Mouse (Mus musculus) myocyte (in vitro differentiated cells): ENCODE results near the gene Lama2. TPM values are rescaled to one million over a fixed set of nuclear protein-coding genes. Genes with fewer than 3 reads are reported as not detected.
"Not testable (repeated sequence)": the region's sequence is repeated elsewhere in the genome, so short reads cannot be mapped to it uniquely, and the experiment has no call there.

Experiments
- H3K27me3 ChIP-seq: one replicate; pipeline ENCODE4 v1.6.1; 2011; ENCODE audit not compliant: control insufficient read depth, insufficient read depth, insufficient read length
- H3K36me3 ChIP-seq: one replicate; pipeline ENCODE4 v1.6.1; 2011; ENCODE audit not compliant: control insufficient read depth, insufficient read depth
- H3K4me2 ChIP-seq: one replicate; pipeline ENCODE4 v1.6.1; 2011; ENCODE audit warnings: low read depth, control low read depth
- H3K4me3 ChIP-seq: one replicate; pipeline ENCODE4 v1.5.1; 2011; ENCODE audit warnings: mild to moderate bottlenecking, control low read depth, moderate library complexity
- H3K79me2 ChIP-seq: one replicate; pipeline ENCODE4 v1.6.1; 2011; ENCODE audit not compliant: control insufficient read depth, insufficient read depth
- H3ac ChIP-seq: one replicate; pipeline ENCODE4 v1.6.1; 2011; ENCODE audit not compliant: control insufficient read depth, insufficient read length
- CEBPB ChIP-seq: IDR thresholded peaks from 2 replicates; pipeline ENCODE4 v1.6.1; 2011; ENCODE audit warnings: mild to moderate bottlenecking, moderate library complexity; ENCODE audit not compliant: poor library complexity, insufficient read depth, severe bottlenecking
- E2F4 ChIP-seq: IDR thresholded peaks from one replicate; pipeline ENCODE4 v1.6.1; 2011; ENCODE audit warnings: mild to moderate bottlenecking, control low read depth, moderate library complexity; ENCODE audit not compliant: insufficient read depth
- MAX ChIP-seq: IDR thresholded peaks from one replicate; pipeline ENCODE4 v1.6.1; 2011; ENCODE audit warnings: low read depth, mild to moderate bottlenecking, control low read depth
- MYOD1 ChIP-seq, 3 experiments: IDR thresholded peaks; one replicate each; pipeline ENCODE4 v1.6.1; 2011; ENCODE audit warnings: control low read depth in 2 of 3, low read depth in 2 of 3, mild to moderate bottlenecking in 2 of 3, moderate library complexity in 1 of 3; ENCODE audit not compliant: insufficient read length in 2 of 3, control insufficient read depth in 1 of 3
- MYOG ChIP-seq, 3 experiments: IDR thresholded peaks; one replicate each; pipeline ENCODE4 v1.6.1; 2011; ENCODE audit warnings: control low read depth in 2 of 3, low read depth in 2 of 3, mild to moderate bottlenecking in 2 of 3; ENCODE audit not compliant: insufficient read length in 2 of 3, control insufficient read depth in 1 of 3, insufficient read depth in 1 of 3
- POLR2A ChIP-seq: IDR thresholded peaks from one replicate; pipeline ENCODE4 v1.6.1; 2011; ENCODE audit warnings: low read depth, mild to moderate bottlenecking, control low read depth, moderate library complexity; ENCODE audit not compliant: insufficient read length
- POLR2AphosphoS2 ChIP-seq: IDR thresholded peaks from one replicate; pipeline ENCODE4 v1.6.1; 2011; ENCODE audit warnings: low read depth, control low read depth; ENCODE audit not compliant: insufficient read length
- REST ChIP-seq: IDR thresholded peaks from one replicate; pipeline ENCODE4 v1.6.1; 2011; ENCODE audit warnings: mild to moderate bottlenecking, control low read depth, moderate library complexity; ENCODE audit not compliant: insufficient read depth, insufficient read length
- SRF ChIP-seq: IDR thresholded peaks from one replicate; pipeline ENCODE4 v1.6.1; 2011; ENCODE audit warnings: low read depth; ENCODE audit not compliant: control insufficient read depth, insufficient read length
- TCF12 ChIP-seq: IDR thresholded peaks from one replicate; pipeline ENCODE4 v1.6.1; 2011; ENCODE audit warnings: mild to moderate bottlenecking, control low read depth; ENCODE audit not compliant: poor library complexity, insufficient read depth, severe bottlenecking
- TCF3 ChIP-seq: IDR thresholded peaks from one replicate; pipeline ENCODE4 v1.6.1; 2011; ENCODE audit warnings: low read depth, control low read depth; ENCODE audit not compliant: insufficient read length
- USF1 ChIP-seq: IDR thresholded peaks from one replicate; pipeline ENCODE4 v1.6.1; 2011; ENCODE audit warnings: low read depth, mild to moderate bottlenecking, control low read depth, moderate library complexity
- polyA plus RNA-seq: library from polyadenylated mRNA; unstranded; fragments of >200 nt; fragmentation: generic; extraction: Trizol; gene quantifications from one replicate; pipeline ENCODE4 v1.2.1, GENCODE M21; 2012; ENCODE audit warnings: missing spikeins

Gene Lama2
- polyA plus RNA-seq, 1 experiment: 15.1 TPM

DNA sequence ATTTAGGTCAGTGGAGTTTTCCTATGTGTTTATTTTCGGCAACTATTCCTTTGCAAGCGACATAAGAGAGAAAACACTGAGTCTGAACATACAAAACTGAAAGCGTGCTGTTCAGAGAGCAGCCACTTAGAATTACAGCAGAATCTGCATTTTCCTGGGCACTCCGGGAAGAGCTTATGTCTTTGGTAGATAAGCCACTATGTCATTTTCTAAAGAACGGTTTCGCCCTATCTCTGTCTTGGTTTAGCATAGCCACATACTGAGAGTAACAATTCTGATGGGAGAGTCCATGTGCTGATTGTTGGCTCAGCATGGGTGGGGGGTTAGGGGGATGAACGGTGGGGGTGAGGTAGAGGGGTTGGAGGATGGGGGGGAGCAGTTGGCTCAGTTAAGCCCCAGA lies 669.1 kb downstream of the Lama2 start:
- Histone ChIP-seq H3K27me3 (no peaks in the 10 kb centered on the region), H3K4me2 (no peak overlapping the region), H3K79me2 (no peaks in the 10 kb centered on the region), H3K36me3 (no peaks in the 10 kb centered on the region), H3ac (no peak overlapping the region), H3K4me3 (no peak overlapping the region)
- TF ChIP-seq MAX: no peak
- TF ChIP-seq USF1: no peak
- no peak for TF ChIP-seq E2F4
- TF ChIP-seq MYOD1 (IDR thresholded peaks at IDR 0.05; ENCODE audit: control insufficient read depth in 1 of 3, insufficient read length in 2 of 3, low read depth in 2 of 3): no peak
- TF ChIP-seq CEBPB: no peak

DNA sequence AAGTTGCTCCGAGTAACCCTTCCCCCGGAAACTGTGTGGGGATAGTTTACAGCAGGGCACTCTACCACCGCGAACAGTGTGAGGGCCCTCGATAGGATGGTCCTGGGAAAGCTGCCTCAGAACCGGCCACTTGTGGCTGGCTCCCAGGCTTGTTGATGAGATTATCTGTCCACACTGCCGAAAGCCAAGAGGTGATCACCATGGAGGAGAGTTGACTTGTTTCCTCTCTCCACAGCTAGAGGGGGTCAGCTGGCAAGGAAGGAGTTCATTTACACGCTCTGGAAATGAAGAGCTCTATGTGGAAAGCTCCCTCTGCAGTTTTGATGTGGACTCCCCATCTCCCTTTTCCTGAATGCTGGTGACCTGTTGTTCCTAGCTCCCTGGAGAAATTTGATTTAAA lies 669.9 kb downstream of the Lama2 start:
- Histone ChIP-seq H3K4me3 (no peak overlapping the region), H3K4me2 (no peak overlapping the region), H3ac (no peak overlapping the region), H3K36me3 (no peaks in the 10 kb centered on the region), H3K79me2 (no peaks in the 10 kb centered on the region), H3K27me3 (no peaks in the 10 kb centered on the region)
- no peak for TF ChIP-seq TCF12
- TF ChIP-seq POLR2A: no peak
- no peak for TF ChIP-seq E2F4
- no peak for TF ChIP-seq POLR2AphosphoS2
- TF ChIP-seq TCF3: no peak
- no peak for TF ChIP-seq MAX
- TF ChIP-seq CEBPB: no peak
- TF ChIP-seq REST: no peak
- no peak for TF ChIP-seq MYOD1 (IDR thresholded peaks at IDR 0.05; ENCODE audit: control insufficient read depth in 1 of 3, insufficient read length in 2 of 3, low read depth in 2 of 3)
- TF ChIP-seq SRF: no peak
- TF ChIP-seq USF1: no peak

DNA sequence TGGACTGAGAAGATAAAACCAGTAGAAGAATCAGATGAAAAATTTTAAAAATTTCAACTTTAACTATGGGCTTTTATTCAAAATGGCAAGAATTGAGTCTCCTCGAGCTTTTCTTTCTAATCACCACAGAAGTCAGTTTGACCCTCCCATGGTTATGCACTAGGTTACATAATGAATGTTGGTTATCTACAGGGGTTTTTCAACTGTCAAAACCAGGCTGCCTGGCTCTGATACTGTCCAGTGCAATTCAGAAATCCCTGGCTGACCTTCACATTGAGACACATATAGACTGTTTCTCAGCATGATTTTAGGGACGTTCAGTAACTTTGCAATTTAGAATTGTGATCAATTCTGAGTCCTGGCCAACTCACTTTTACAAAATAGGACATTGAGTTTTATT lies 671.2 kb downstream of the Lama2 start:
- Histone ChIP-seq H3K4me2 (no peak overlapping the region), H3K27me3 (no peaks in the 10 kb centered on the region), H3K79me2 (no peaks in the 10 kb centered on the region), H3K4me3 (no peak overlapping the region), H3ac (no peak overlapping the region), H3K36me3 (no peaks in the 10 kb centered on the region)
- TF ChIP-seq MYOG (IDR thresholded peaks at IDR 0.05; ENCODE audit: control insufficient read depth in 1 of 3, insufficient read depth in 1 of 3, insufficient read length in 2 of 3, low read depth in 2 of 3): no peak

DNA sequence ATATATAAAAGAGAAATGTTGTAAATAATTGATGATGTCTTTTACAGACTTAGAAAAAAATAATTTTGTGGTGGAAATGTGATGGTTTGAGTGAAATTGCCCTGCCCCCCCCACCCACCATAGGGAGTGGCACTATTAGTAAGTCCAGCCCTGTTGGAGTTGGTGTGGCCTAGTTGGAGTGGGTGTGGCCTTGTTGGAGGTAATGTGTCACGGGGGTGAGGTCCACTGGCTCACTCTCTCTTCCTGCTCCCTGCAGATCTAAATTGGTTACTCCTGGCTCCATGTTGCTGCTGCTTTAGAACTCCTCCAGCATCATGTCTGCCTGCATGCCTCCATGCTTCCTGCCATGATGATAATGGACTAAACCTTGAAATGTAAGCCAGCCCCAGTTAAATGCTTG lies 680.0 kb downstream of the Lama2 start:
- Histone ChIP-seq H3K79me2 (no peaks in the 10 kb centered on the region), H3K27me3 (no peaks in the 10 kb centered on the region), H3ac (no peak overlapping the region), H3K4me3 (no peak overlapping the region), H3K36me3 (no peaks in the 10 kb centered on the region), H3K4me2 (no peak overlapping the region)
- TF ChIP-seq TCF12: no peak
- TF ChIP-seq E2F4: no peak
- no peak for TF ChIP-seq SRF
- TF ChIP-seq TCF3: no peak
- TF ChIP-seq CEBPB: no peak
- no peak for TF ChIP-seq MYOG (IDR thresholded peaks at IDR 0.05; ENCODE audit: control insufficient read depth in 1 of 3, insufficient read depth in 1 of 3, insufficient read length in 2 of 3, low read depth in 2 of 3)
- TF ChIP-seq MAX: no peak
- no peak for TF ChIP-seq REST
- TF ChIP-seq MYOD1 (IDR thresholded peaks at IDR 0.05; ENCODE audit: control insufficient read depth in 1 of 3, insufficient read length in 2 of 3, low read depth in 2 of 3): no peak
- TF ChIP-seq POLR2AphosphoS2: no peak
- TF ChIP-seq USF1: no peak
- no peak for TF ChIP-seq POLR2A

DNA sequence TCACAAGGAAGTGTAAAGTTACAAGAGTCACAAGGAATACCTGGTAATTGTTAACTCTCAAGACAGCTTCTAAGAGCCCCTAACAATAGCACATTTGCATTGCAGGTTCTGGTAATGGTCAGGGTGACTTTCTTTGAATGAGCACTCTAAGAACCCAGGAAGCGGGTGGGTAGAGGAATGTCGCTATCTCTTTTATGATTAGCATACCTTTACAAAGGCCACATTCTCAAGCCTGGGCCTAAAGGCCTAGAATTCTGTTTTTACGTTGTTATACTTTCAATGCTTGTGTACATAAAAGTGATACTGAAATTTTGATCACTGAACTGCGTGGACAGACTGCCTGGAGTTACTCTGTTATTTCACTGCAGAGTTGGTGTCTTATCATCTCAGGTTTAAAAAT lies 681.1 kb downstream of the Lama2 start:
- H3K27me3 ChIP-seq, H3K4me3 ChIP-seq, H3K4me2 ChIP-seq, H3K36me3 ChIP-seq, H3K79me2 ChIP-seq, H3ac ChIP-seq: not testable (repeated sequence)

DNA sequence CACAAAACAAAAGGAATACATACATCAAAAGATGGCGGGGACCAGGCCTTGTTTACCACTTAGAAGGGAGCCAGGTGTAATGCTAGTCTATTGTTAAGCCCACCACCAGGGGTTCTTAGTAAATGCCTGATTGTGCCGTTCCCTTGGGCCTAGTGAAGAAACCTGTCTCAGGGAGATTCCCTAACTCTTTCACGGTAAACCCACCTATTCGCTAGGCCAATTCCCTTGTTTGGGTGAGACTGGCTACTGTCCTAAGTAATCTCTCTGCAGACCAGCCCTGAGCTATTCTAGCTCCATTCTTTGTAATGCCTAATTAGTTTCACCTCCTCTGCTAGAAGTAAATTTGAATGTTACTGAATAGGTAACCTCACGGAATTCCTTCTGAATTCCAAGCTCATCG lies 683.5 kb downstream of the Lama2 start:
- not testable (repeated sequence) for H3K36me3 ChIP-seq

More for the DNA sequence above, 683.5 kb downstream of the Lama2 start:
- H3K79me2 ChIP-seq, H3K4me2 ChIP-seq, H3K4me3 ChIP-seq, H3K27me3 ChIP-seq, H3ac ChIP-seq: not testable (repeated sequence)
